Mouse (Mus musculus) thymus, adult 2 months (tissue): ENCODE measurements around the gene Zc3hc1. TPM values are rescaled to one million over a fixed set of nuclear protein-coding genes. Genes with fewer than 3 reads are reported as not detected.

Experiments
- DNase-seq: peaks from one replicate; pipeline ENCODE4 v3.0.0; 2021
- H3K27ac ChIP-seq: fragments of 200-500 bp; 2 replicates; pipeline ENCODE4 v1.5.1; 2012; ENCODE audit warnings: low read length, control low read depth; ENCODE audit not compliant: control insufficient read depth, insufficient read depth
- H3K27me3 ChIP-seq: fragments of 200-500 bp; 2 replicates; pipeline ENCODE4 v1.6.1; 2012; ENCODE audit warnings: mild to moderate bottlenecking, low read length, moderate library complexity, mixed read lengths; ENCODE audit not compliant: control insufficient read depth, insufficient read depth
- H3K36me3 ChIP-seq: fragments of 200-500 bp; 2 replicates; pipeline ENCODE4 v1.6.1; 2012; ENCODE audit warnings: mild to moderate bottlenecking, low read length, moderate library complexity; ENCODE audit not compliant: control insufficient read depth, insufficient read depth
- H3K4me1 ChIP-seq: fragments of 200-500 bp; replicated peaks from 2 replicates; pipeline ENCODE4 v1.6.1; 2012; ENCODE audit warnings: low read length; ENCODE audit not compliant: control insufficient read depth, insufficient read depth
- H3K4me3 ChIP-seq: fragments of 200-500 bp; 2 replicates; pipeline ENCODE4 v1.5.1; 2012; ENCODE audit warnings: mild to moderate bottlenecking, low read length, control low read depth, moderate library complexity; ENCODE audit not compliant: control insufficient read depth, insufficient read depth
- CTCF ChIP-seq: fragments of 200-500 bp; IDR thresholded peaks from 2 replicates; pipeline ENCODE4 v1.5.1; 2012; ENCODE audit warnings: mild to moderate bottlenecking, control low read depth, low read length, moderate library complexity, borderline replicate concordance; ENCODE audit not compliant: control insufficient read depth, poor library complexity, insufficient read depth; ENCODE audit errors: extremely low read depth
- POLR2A ChIP-seq: fragments of 200-500 bp; IDR thresholded peaks from 2 replicates; pipeline ENCODE4 v1.6.1; 2012; ENCODE audit warnings: mild to moderate bottlenecking, low read length, control low read depth, moderate library complexity; ENCODE audit not compliant: control insufficient read depth, poor library complexity, insufficient read depth; ENCODE audit errors: extremely low read depth
- WGBS: fragments of 180-500 bp; shearing (Covaris S2); methylation state at CpG from one replicate; pipeline ENCODE4 v1.1.7; 2018; 5-methylcytosine and 5-hydroxymethylcytosine counted together
- polyA plus RNA-seq: library from polyadenylated mRNA; depleted of rRNA; stranded (reverse); fragments of >200 nt; gene quantifications from 2 replicates; pipeline ENCODE4 v1.2.3, GENCODE M21; 2012

Zc3hc1 gene
- polyA plus RNA-seq, 1 experiment: 27.3 TPM

- Histone ChIP-seq H3K36me3 (no peaks in the 10 kb centered on the region; the same call in 1 of the 2 replicates), H3K4me3 (no peak overlapping the region), H3K27ac (no peak overlapping the region), H3K4me1 (no peaks in the 10 kb centered on the region), H3K27me3 (no peaks in the 10 kb centered on the region)
- DNase-seq: no peak
- 93% methylated on average over 2 of the region's 2 CpGs for WGBS
- no peak for TF ChIP-seq CTCF
Measured at GRCm38 (mm10) chr6:30416126-30416525, 25.3 kb upstream of the Zc3hc1 start.

GRCm38 (mm10) chr6:30411311-30411710 lies 20.5 kb upstream of the Zc3hc1 start:
- H3K36me3 ChIP-seq: no peaks in the 10 kb centered on the region
- H3K27ac ChIP-seq: no peak overlapping the region
- 93% methylated on average over 4 of the region's 4 CpGs for WGBS
- H3K4me1 ChIP-seq: no peaks in the 10 kb centered on the region
- no peak overlapping the region for H3K4me3 ChIP-seq
- TF ChIP-seq POLR2A: no peak
- TF ChIP-seq CTCF: no peak
- H3K27me3 ChIP-seq: no peaks in the 10 kb centered on the region
- no peak for DNase-seq

GRCm38 (mm10) chr6:30409399-30410093 lies 18.7 kb upstream of the Zc3hc1 start:
- WGBS: 95% methylated on average over 7 of the region's 7 CpGs
- no peak overlapping the region for H3K27ac ChIP-seq
- no peak overlapping the region for H3K4me3 ChIP-seq
- TF ChIP-seq CTCF (no peak), POLR2A (no peak)
- H3K27me3 ChIP-seq: no peaks in the 10 kb centered on the region
- DNase-seq: no peak
- 0 out of 2 replicates have a peak, but pooled peaks cover 2% of the 10 kb centered on the region for H3K4me1 ChIP-seq
- no peaks in the 10 kb centered on the region for H3K36me3 ChIP-seq

- Histone ChIP-seq H3K27me3 (no peaks in the 10 kb centered on the region), H3K27ac (no peak overlapping the region), H3K4me1 (peaks cover 4% of the 10 kb centered on the region), H3K36me3 (no peaks in the 10 kb centered on the region), H3K4me3 (no peak overlapping the region)
- TF ChIP-seq POLR2A: no peak
- no peak for TF ChIP-seq CTCF
- 89% methylated on average over 4 of the region's 4 CpGs for WGBS
- no peak for DNase-seq
Measured at GRCm38 (mm10) chr6:30408276-30408675, 17.4 kb upstream of the Zc3hc1 start.

- Histone ChIP-seq H3K27me3 (no peaks in the 10 kb centered on the region), H3K4me1 (peaks cover 4% of the 10 kb centered on the region), H3K27ac (no peak overlapping the region), H3K4me3 (no peak overlapping the region), H3K36me3 (no peaks in the 10 kb centered on the region)
- DNase-seq: peak; percentile 3
- 53% methylated on average over 5 of the region's 5 CpGs for WGBS
- no peak for TF ChIP-seq POLR2A
- no peak for TF ChIP-seq CTCF
Measured at GRCm38 (mm10) chr6:30404671-30405070, 13.8 kb upstream of the Zc3hc1 start.

DNA sequence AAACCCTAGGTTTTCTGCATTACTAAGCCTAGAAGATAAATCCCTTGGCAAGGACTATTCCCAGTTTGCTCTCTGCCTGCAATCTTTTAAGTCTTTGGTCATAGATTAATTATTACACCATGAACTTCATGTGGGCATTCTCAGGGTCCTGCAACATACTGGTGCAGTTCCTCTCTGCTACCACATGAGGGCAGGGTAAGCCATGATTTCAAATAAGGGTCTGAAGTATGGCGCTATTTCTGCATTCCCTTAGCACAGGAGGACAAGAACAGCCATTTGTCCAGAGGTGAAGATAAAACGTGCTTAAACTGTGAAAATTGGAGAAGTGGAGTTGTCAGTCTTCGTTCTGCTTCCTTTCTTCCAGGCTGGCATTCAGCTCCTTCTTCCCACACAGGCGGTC lies 12.6 kb upstream of the Zc3hc1 start:
- peak; percentile 62 for DNase-seq
- TF ChIP-seq CTCF (no peak), POLR2A (no peak)
- H3K4me1 ChIP-seq: peaks cover 4% of the 10 kb centered on the region
- no peaks in the 10 kb centered on the region for H3K36me3 ChIP-seq
- no peak overlapping the region for H3K27ac ChIP-seq
- no peaks in the 10 kb centered on the region for H3K27me3 ChIP-seq
- no peak overlapping the region for H3K4me3 ChIP-seq
- WGBS: 22% methylated on average over 4 of the region's 4 CpGs

DNA sequence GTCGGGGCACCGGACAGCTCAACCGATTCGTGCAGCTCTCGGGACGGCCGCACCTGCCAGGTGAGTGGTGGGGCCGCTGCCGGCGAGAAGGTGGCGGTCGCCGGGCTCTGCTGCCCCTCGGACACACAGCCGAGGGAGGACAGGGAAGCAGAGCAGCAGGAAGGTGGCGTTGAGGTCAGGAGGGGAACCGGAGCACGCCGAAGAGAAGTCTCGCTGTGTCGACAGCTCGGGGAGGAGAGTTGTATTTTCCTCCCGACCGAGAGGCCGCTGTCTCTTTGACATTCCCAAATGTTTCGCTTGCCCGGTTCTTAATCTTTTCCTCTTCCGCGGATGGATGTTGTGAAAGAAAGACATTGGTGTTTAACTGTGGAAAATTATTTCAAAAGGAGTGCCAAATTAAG lies 11.3 kb upstream of the Zc3hc1 start:
- H3K4me1 ChIP-seq: peaks cover 4% of the 10 kb centered on the region
- no peak for DNase-seq
- no peaks in the 10 kb centered on the region for H3K27me3 ChIP-seq
- WGBS: under 1% methylated on average over 29 of the region's 29 CpGs
- H3K36me3 ChIP-seq: no peaks in the 10 kb centered on the region
- TF ChIP-seq POLR2A (no peak), CTCF (no peak)
- H3K27ac ChIP-seq: no peak overlapping the region
- peak overlapping the region; percentile 69 for H3K4me3 ChIP-seq
